In the genomic region with DNA sequence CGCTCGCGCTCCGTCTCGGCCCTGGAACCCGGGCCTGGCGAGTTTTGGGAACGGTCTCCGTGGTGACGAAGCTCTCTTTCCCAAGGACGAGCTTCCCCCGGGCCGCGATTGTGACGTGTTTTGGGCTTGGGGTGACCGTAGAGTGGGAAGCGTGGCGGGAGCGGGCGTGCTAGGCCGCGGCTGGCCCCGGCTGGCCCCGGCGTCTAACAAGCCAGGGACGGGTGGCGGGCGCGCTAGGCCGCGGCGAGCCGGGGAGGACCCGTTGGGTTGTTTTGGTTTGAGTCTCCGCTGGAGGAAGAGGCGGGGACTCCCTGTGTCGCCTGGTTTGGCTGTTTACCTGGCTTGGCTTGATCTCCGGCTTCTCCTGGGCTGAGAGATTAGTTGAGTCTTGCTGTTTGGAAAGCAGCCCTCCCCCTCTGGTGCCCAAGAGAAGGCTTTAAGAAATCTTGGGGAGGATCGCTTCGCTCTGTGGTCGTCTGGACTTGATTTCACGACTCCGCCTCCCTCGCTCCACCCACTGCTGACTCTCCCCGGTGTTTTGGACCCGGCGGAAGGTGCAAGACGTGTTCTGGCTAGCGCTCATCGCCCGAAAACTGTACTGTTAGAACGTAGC, we compare ENCODE assay signal across 8 mouse cellular contexts. TPM values are rescaled to one million over a fixed set of nuclear protein-coding genes. Genes with fewer than 3 reads are reported as not detected.
A peak's percentile ranks its signal among the peaks of the same experiment; 100 is the strongest.
DNase-seq lines count a peak whose midpoint lies in the region; ATAC-seq and TF ChIP-seq lines count a peak whose summit lies in the region.

No protein-coding gene starts in this region.

- H3K27me3 ChIP-seq in Patski = peaks cover 8% of the 10 kb centered on the region
- no peaks in the 10 kb centered on the region for H3K27me3 ChIP-seq in hindbrain, embryonic 16.5 days (replicated peaks; ENCODE audit: control insufficient read depth, insufficient read depth, low read length)

- WGBS in hindbrain, embryonic 16.5 days = under 1% methylated on average over 47 of the region's 52 CpGs

- in situ Hi-C loops in Patski (cut with MboI; ENCODE audit: low pct_unique_long_range_greater_than_20kb) = no loop called here

- POLR2A ChIA-PET in Patski (lab: Charles Lee) = interaction anchor here (1.2 kb wide), 1 partner anchor 192 kb away, joined by 3 read pairs; no protein-coding TSS in a partner anchor

- H3K4me2 ChIP-seq in hindbrain, embryonic 16.5 days (ENCODE audit: low read length) = peak overlapping the region; percentile 78

- ATAC-seq in Patski = peak; percentile 60
- ATAC-seq in hindbrain, embryonic 16.5 days = peak; percentile 87
- peak; percentile 74 for ATAC-seq in megakaryocyte, adult 5-6 weeks (ENCODE audit: poor library complexity, severe bottlenecking)

- H3K4me1 ChIP-seq in hindbrain, embryonic 16.5 days (ENCODE audit: control insufficient read depth, insufficient read depth, low read depth, low read length) = peaks cover 3% of the 10 kb centered on the region

- DNase-seq in Patski (ENCODE audit: low read depth, low spot score) = peak; percentile 27
- peak; percentile 25 to 34 for DNase-seq in cerebellum, postnatal 4 days (ENCODE audit: low spot score in 2 of 2)
- DNase-seq in gastrocnemius, adult 18-20 months (ENCODE audit: low spot score) = peak; percentile 66
- DNase-seq in left cerebral cortex, adult 9 months (ENCODE audit: low spot score in 2 of 2) = peak; percentile 11 to 71
- DNase-seq in retina, postnatal 7 days (ENCODE audit: low read depth, low spot score) = peak; percentile 33
- DNase-seq in thymus, postnatal 4 days = peak; percentile 80

- peak overlapping the region; percentile 92 for H3K9ac ChIP-seq in hindbrain, embryonic 16.5 days (ENCODE audit: low read depth, low read length)

- CTCF ChIA-PET in Patski (lab: Charles Lee) = interaction anchor here (0.9 to 1.1 kb wide), 2 partner anchors 11 kb away, joined by 4 read pairs; no protein-coding TSS in a partner anchor

- no peaks in the 10 kb centered on the region for H3K9me3 ChIP-seq in hindbrain, embryonic 16.5 days (ENCODE audit: control insufficient read depth, low read length)

- H3K27ac ChIP-seq in hindbrain, embryonic 16.5 days (ENCODE audit: low read depth, low read length) = peak overlapping the region; percentile 95

- TF ChIP-seq CTCF in Patski (IDR thresholded peaks at IDR 0.05) = no peak

- H3K4me3 ChIP-seq in hindbrain, embryonic 16.5 days (ENCODE audit: low read length) = peak overlapping the region; percentile 97

- H3K36me3 ChIP-seq in hindbrain, embryonic 16.5 days (ENCODE audit: control insufficient read depth, insufficient read depth, low read length) = no peaks in the 10 kb centered on the region

RNA-seq across cellular contexts. Expression of gene Tax1bp1, which starts 0.5 kb away (rescaled TPM):
- 191 TPM for polyA plus RNA-seq in Patski (2021)
- total RNA-seq in gastrocnemius, adult 18-20 months (2021) = 10 to 100 TPM; 75.1 to 76.5 TPM
- polyA plus RNA-seq in hindbrain, embryonic 16.5 days (2015; fragmentation: Nextera tagmentation; extraction: Ambion mirVana) = 140 and 163 TPM in 2 replicates
- 154 and 156 TPM in 2 replicates for total RNA-seq in megakaryocyte, adult 5-6 weeks (2015)
- total RNA-seq in megakaryocyte, adult 5-6 weeks (2017) = 239 and 259 TPM in 2 replicates

Comparison
In these comparisons a context has a peak if more than half of its experiments do, and no peak if none do; other contexts are left out.
1. Peak in every context shown above with its lines: DNase-seq, ATAC-seq, H3K4me3 ChIP-seq and H3K27ac ChIP-seq.
2. DNase-seq: peak in every context shown above with its lines; median percentile 80 in thymus, postnatal 4 days; 66 in gastrocnemius, adult 18-20 months; 41 in left cerebral cortex, adult 9 months; 33 in retina, postnatal 7 days; 30 in cerebellum, postnatal 4 days; 27 in Patski.